Mouse (Mus musculus): Measurements from ENCODE around the gene Has1.
A peak's percentile ranks its signal among the peaks of the same experiment; 100 is the strongest.

Has1 gene

DNA sequence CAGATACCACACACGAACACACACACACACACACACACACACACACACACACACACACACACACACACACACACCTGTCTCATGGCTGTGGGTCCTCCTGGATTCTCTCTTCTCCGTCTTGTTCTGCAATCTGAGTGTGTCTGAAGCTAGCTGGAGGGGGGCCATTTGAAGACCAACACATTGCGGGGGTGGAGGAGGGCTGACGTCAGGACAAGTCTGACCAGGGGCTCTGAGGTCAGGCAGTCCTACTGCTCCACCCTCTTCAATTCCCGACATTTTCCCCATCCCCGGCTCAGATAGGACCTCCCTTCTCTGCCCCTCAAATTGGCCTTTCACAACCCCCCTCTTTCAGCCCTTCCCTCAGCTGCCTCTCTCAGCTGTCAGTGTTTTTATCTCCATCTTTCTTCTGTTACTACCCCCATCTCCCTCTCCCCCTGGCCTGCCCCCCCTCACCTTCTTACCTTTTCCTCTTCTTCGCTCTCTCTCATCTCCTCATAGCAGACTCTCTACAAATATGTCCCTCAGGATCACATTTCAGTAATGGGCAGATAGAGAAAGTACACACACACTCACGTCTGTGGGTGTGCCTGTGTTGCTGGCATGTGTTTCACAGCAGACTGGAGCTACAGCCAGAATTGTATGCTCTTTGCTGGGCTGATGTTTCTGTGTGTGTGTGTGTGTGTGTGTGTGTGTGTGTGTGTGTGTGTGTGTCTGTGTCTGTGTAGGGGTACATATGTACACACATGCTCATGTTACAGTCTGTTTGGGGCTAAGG lies at the start of gene Has1:
Has1 (minus strand) TSS at position 142 of the 775 bp plus-strand sequence.
- no peak for DNase-seq (ENCODE audit: low spot score)

DNA sequence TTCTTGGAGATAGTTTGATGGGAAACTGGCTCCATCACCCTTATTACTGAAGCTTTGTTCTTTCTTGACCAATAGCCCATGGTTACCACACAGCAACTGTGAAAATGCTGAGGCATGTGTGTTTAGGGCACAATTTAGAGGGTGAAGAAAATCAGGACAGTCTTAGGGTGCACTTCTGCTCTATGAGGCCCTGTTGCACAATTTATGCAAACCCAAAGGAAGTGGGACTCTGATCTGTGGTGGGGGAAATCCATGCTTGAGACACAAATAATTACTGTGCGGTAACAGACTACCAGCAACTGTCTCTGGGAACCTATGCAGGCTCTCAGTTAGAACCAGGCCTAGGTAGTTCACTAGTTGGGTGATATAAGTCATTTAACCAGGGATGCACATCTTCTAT lies 45.8 kb upstream of the Has1 start:
- peak; percentile 30 for DNase-seq (ENCODE audit: low spot score)

DNA sequence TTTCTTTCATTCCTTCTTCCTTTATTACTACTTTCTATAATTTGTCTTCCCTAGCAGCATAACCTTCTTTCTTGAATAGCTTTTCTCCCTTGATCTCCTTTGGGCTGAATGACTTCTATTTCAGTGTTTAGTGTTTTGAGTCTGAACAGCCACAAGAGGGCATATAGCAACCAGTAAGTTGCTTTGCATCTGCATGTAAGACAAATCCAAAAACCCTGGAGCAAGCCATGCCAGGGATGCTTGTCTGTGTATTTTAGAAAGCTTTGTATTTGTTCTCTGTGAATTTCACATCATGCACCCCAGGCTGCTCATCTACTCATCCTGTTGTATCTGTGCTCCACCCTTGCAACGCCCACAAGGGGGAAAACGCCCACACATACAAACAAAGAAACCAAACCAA lies 44.3 kb upstream of the Has1 start:
- DNase-seq (ENCODE audit: low spot score) = no peak

DNA sequence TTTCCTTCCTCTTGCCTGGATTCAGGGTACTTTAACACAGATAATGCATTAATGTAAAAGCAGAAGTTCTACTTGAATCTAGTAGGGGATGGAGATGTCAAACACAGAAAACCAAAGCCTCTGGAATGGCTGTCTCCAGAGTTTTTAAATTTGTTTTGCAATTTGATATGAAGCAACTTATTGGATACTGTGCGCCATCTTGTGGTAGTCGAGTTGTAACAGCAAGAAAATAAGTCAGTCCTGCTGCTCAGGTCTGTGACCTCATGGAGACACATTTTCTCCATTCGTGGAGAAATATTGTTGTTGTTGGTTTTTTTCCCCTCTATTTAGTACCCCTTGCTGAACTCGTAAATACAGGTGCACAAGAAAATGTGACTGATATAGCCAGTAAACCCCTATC lies 41.0 kb upstream of the Has1 start:
- peak; percentile 55 for DNase-seq (ENCODE audit: low spot score)

DNA sequence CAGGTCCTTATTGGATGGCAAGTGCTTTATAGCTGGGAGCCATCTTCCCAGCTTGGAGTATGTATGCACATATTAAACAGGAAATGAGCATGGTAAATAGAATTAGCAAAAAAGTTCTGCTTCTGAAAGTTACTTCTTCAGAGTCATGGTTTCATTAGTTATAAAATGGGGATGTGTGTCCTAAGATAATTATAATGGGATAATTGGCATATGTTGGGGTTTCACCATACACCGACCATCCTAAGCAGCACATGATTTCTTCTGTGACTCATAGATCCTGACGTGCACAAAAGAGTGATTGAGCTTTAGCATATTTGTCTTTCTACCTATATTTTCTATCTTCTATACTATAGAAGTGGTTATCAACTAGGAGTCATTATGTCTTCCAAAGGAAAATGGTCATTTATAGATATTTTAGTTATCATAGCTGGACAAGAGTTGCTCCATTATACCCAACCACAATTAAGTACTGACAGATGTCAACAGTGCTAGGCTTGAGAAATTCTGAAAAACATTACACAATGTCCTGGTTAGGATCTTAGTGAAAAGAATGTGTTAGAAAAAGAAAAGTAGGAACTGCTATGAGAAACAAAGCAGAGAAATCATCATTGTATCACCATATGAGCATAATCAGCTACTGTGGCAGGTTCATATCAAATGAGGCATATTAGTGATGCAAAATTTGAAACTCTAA lies 34.9 kb upstream of the Has1 start:
- no peak for DNase-seq (ENCODE audit: low spot score)

DNA sequence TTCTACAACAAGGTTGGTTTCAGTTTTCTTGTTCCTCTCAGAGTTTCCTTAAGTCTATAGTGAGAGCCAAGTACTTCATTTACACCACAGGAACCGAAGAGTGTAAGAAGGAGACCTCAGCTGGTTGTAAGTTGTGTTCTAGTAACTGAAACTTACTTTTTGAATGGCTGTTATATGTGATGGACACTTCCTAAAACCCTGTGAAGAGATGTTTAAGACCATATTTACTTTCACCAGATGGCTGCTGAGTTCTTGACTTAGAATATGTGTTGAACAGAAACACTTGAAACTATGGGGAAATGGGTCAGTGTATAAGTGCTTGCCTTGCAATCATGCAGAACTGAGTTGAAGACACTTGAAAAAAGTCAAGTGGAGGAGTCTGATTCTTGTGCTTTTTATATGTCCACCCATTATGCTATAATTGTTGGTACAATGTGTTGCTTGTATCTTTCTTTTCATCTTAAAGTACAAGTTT lies 32.8 kb upstream of the Has1 start, which contains the start of the genes Fpr2 and Fpr3:
Fpr2 (plus strand) TSS at position 51 of the 475 bp plus-strand sequence.
Fpr3 (plus strand) TSS at position 79 of the 475 bp plus-strand sequence.
- no peak for DNase-seq (ENCODE audit: low spot score)

DNA sequence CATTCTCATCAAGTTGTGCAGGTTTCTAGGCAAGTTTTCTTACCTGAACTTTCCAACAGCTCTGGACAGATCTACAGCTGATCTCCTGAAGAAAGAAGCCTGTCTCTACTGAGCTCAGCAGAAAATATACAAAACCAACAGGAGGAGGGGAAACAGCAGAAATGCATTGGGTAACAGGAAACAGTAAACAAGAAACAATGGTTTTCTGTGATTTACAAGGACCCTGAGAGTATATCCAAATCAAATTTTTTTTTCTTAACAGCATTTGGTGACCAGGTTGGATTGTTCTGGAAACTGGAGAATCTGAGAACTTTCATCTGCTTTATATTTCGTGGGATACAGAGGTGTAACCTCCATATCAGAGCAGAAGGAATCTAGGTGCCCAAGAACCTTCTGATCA lies 28.8 kb upstream of the Has1 start, which contains the start of gene Fpr1:
Fpr1 (minus strand) TSS at position 101 of the 400 bp plus-strand sequence.
- DNase-seq (ENCODE audit: low spot score) = no peak

DNA sequence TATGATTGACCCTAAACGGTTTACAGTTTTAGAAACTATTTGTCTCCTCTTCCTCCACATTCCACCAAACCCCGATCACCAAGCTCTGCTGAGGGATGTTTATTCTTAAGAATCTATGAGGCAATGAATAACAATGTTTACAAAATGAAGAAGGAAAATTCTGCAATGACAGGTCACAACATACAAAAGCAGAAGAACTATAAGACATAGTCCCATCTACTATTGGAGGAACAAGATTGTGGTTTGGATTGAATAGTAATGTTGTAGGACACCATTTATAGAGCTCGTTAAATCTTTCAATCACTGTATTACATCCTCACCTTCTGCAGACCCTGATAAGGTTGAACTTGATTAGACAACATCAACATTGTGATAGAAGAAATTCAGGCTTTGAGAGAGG lies 27.7 kb upstream of the Has1 start:
- no peak for DNase-seq (ENCODE audit: low spot score)

DNA sequence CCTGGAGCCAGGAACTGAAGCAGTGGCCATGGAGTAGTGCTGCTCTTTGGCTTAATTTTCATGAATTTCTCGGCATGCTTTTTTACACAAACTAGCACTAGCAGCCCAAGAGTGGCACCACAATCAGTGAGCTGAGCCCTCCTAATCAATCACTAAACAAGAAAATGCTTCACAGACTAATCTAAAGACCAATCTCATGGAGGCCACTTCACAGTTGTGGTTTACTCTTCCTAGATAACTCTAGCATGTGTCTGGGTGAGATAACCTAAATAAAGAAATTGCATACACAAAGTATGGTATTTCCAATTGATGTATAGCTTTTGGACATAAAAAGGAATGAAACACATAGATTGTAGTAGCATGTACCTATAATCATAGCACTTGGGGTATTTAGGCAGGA lies 24.3 kb upstream of the Has1 start:
- no peak for DNase-seq (ENCODE audit: low spot score)

DNA sequence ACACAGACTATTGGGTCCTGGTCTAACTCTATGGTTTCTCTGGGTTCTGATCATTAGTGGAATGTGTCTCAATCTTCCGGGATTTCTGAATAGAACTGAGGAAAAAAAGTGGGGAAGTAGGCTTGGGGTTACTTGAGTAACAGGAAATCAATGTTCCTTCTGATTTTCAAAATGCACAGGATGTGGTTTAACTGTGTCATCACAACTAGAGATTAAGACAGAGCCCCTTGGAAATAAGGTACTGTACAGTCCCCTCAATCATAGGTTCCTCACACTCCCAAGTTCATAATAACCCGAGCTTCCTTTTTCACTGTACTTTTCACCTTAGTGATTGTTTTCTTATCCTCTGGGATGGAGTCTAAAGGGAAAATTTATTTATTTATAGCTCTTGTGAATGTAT lies 16.7 kb upstream of the Has1 start:
- peak; percentile 28 for DNase-seq (ENCODE audit: low spot score)

DNA sequence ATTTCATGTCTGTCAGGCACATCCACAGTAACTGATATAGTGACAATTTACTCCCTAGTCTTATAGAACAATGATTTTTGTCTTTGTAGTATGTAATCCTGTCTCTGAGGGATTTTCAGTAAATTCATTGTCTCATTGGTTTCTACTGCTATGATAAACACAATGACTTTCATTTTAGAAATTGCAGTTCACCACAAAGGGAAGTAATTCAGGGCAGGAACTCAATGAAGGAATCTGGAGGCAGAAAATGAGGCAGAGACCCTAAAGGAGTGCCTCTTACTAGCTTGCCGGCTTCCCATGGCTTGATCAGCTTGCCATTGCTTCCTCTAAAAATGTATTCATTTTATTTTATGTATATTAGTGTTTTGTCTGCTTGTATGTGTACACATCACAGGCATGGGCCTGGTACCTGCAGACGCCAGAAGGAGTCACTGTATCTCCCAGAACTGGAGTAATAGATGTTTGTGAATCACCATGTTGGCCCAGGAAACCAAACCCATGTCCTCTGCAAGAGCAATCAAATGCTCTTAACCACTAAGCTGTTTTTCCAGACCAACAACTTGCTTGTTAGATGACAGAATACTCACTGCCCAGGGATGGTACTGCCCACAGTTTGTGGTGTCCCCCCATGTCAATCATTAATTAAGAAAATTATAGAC lies 16.0 kb upstream of the Has1 start:
- no peak for DNase-seq (ENCODE audit: low spot score)

DNA sequence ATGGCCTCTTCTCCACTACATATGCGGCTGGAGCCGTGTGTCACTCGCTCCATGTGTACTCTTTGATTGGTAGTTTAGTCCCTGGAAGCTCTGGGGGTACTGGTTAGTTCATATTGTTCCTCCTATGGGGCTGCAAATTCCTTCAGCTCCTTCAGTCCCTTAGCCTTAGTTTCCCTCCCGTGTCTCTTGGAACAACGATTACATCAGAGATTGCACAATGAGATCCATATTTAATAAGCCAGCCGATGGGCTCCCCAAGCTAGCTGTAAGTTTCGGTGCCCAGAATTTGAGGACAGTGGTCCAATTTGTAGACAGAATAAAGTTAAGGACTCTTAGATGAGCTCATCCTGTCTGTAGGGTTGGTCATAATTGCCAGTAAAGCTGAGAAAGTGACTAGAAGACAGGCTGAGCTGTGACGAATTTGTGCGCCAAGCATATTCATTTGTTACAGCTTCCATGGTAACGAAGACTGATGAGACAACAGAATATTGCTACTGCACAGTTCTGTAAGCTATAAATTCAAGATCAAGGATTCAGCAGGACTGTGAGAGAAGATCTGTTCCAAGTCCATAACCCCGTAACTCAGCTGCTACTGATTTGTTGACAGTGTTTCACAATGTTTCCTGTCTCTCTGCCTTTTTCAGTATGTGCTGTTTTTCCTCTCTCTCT lies 11.9 kb upstream of the Has1 start:
- DNase-seq (ENCODE audit: low spot score) = no peak

DNA sequence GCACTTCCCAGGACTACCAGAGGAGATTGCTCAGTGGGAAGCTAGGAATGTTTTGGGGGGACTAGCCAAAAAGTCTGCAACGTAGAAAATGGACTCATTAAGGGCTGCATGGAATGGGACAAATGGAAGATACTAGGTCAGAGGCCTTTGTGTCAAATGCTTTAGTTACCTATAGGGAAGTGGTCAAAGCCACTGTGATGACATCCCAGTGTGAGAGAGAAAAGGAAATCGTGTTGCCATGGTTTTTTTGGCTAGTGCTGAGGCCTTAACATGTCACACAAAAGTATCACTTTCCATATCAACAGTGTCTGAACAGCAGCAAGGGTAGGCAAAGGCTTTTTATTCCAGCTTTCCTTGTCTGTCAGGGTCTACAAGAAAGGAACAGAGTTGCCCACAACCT lies 10.2 kb upstream of the Has1 start:
- peak; percentile 37 for DNase-seq (ENCODE audit: low spot score)

DNA sequence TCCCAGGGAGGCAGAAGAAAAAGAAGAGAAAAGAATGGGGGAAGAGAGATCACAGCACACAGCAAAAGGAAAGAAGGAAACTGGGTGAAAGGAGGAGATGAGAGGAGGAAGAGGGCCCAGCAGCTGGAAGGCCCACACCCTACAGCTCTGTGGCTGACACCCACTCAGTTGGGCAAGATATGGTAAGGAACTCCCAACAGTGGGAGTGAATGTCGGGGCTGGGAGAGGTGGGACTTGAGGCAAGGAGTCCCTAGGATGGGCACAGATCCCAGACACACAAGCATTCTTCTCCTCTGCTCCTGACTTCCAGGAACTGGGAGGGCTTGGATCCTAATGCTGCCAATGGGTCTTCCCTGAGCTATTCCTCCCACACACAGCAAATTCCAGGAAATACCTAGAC lies 7.4 kb upstream of the Has1 start:
- peak; percentile 38 for DNase-seq (ENCODE audit: low spot score)

DNA sequence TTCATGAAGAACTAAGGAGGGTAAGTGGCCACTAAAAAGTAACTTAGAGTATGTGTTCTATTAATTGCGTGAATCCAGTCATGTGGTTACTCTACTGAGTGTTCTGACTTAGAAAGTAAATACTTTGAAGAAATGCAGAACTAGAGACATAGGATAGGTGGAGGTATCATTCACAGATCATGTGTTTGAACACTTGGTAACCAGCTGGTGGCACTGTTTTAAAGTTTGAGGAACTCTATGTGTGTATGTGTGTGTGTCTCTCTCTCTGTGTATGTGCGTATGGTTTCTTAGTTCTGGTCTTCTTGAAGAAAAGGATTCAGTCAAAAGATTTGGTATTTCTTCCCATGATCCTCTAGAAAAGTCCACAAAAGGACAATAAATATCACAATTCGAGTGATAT lies 5.1 kb upstream of the Has1 start:
- DNase-seq (ENCODE audit: low spot score) = no peak

DNA sequence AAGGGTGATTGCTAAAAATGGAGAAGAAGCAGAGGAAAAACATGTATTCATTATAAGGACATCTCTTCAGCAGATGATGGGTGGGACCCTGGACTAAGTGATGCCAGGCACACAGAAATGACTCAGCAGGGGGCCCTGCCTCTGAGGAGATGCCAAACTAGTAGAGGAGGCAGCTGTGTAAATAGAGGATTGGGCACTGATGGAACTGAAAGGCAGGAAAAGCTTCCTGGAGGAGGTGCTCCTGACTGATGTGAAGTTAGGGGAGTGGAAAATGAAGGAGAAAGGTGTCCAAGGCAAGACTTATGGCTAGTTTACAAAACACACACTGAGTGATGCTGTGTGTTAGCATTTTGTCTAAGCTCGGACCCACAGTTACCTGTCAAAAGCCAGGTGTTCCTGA lies 2.4 kb upstream of the Has1 start:
- no peak for DNase-seq (ENCODE audit: low spot score)

DNA sequence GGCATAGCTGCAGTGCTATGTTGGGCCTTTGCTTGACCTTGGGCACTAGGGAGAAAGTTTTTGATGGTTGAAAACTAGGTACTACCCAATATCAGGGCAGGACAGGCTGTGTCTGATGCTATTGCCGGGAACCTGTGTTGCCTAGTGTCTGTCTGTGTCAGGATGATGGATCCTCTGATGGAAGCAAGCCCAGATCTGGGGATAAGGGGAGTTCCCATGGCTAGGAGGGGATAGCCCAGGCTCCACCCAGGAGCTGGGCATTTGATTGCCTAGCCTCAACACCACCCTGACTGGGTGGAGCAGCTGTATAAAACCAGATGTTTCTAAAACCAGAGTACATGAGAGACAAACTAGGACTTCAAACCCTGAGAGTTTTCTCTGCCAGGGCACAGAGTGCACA lies 1.6 kb upstream of the Has1 start:
- peak; percentile 23 for DNase-seq (ENCODE audit: low spot score)

DNA sequence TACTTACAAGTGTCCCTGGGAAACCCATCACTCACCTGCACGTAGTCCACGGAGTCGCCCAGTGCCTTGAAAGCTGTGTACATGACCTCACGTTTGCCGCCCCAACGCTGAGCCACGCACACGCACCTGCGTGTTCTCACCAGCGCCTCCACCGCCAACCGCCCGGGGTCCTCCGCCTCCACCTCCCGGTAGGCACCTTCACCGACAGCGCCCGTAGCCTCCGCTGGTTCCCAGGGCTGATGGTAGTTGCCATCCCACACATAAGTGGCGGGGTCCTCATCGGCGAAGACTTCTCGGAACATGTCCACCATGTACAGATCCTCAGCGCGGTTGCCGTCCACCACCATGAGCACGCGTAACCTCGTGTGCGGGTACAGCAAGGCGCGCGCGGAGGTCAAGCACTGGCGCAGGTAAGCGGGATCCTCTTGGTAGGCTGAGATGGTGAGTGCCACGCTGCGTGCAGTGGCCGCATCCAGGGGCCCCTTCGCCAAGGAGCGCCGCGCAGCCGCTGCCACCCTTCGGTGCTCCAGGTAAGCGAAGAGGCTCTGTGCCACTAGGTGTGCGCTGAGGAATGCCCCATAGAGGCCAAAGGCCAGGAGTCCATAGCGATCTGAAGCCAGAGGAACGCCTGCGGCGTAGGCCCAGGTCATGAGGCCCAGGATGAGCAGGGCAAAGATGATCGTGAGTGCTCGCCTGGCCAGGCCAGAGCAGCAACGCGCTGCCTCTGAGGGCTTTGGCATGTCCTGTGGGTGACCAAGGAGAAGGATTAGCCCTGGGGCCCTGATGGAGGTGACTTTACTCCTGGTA lies 4.9 kb downstream of the Has1 start:
- no peak for DNase-seq (ENCODE audit: low spot score)

DNA sequence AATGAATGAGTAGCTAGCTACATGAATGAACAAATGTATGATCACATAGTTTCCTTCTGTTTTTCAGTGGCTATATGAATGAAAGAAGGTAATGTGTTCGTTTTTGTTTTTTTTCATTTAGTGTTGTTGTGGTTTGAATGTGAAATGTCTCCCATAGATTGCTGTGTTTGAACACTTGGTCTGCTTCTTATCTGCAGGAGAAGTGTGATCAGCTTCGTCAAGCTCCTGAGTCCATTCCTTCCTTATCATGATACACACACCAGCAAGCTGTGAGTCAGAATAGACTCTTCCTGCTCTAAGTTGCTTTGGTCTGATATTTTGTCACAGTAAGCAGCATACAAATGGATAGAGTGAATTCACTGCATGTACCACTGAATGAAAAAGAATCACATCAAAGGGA lies 6.0 kb downstream of the Has1 start:
- no peak for DNase-seq (ENCODE audit: low spot score)

DNA sequence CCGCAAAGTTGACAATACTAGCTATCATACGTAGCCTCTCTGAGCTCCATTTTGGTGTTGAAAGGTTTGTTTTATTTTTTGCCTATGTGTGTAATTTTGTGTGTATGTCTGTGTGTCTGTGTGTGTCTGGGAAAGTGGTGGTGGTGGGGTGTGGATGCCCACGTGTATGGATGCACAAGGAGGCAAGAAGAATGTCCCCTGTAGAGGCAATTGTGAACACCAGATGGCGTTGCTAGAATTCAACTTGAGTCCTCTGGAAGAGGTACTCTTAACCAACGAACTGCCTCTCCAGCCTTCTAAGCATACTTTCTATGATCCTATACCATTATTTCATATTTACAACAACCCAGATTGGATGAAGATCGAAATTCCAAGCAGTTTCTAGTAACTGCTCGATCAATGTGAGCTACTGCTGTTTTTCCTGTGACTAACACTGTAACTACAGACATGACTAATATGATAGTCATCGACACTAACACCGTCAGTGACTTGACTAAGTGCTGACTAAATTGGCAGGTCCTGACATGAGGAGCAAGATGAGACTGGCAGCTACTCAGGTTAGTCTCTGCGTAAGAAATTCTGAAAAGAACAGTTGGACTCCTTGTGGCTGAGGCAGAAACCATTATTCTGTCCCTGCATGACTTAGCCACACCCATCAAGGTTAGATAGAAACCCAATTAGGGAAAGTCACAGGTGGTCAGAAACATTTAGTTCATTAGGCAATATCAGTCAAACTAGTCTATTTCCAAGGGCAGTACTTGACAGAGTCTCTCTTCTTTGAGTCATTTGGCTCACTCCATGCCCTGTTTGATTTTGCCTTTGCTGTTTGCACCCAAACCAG lies 9.6 kb downstream of the Has1 start:
- no peak for DNase-seq (ENCODE audit: low spot score)

All from lung, postnatal 25 days (tissue).